Mouse (Mus musculus): ENCODE data around the gene Nol6.

Nol6 gene

GRCm38 (mm10) chr4:41078726-41079125 lies 45.5 kb downstream of the Nol6 start:
- DNase-seq, result no peak

GRCm38 (mm10) chr4:41074461-41074860 lies 49.8 kb downstream of the Nol6 start:
- no peak for DNase-seq

GRCm38 (mm10) chr4:41073008-41073817 lies 51.0 kb downstream of the Nol6 start:
- no peak for DNase-seq

GRCm38 (mm10) chr4:41071500-41072429 lies 52.5 kb downstream of the Nol6 start:
- peak; percentile 41 for DNase-seq

- no peak for DNase-seq
These were observed 59.1 kb downstream of the Nol6 start for GRCm38 (mm10) chr4:41065196-41065595.

Measured in cerebellum, adult 11-12 months (tissue).